Mouse (Mus musculus) frontal cortex, adult (tissue): Measurements from ENCODE around the gene Med8.
A peak's percentile ranks its signal among the peaks of the same experiment; 100 is the strongest.

Source experiments
- ATAC-seq: cut with Nextera tagmentation; 2 replicates; pipeline ENCODE4 v1.9.2; 2017; ENCODE audit warnings: mild to moderate bottlenecking, moderate library complexity, mixed read lengths; ENCODE audit not compliant: low TSS enrichment

Med8 gene

DNA sequence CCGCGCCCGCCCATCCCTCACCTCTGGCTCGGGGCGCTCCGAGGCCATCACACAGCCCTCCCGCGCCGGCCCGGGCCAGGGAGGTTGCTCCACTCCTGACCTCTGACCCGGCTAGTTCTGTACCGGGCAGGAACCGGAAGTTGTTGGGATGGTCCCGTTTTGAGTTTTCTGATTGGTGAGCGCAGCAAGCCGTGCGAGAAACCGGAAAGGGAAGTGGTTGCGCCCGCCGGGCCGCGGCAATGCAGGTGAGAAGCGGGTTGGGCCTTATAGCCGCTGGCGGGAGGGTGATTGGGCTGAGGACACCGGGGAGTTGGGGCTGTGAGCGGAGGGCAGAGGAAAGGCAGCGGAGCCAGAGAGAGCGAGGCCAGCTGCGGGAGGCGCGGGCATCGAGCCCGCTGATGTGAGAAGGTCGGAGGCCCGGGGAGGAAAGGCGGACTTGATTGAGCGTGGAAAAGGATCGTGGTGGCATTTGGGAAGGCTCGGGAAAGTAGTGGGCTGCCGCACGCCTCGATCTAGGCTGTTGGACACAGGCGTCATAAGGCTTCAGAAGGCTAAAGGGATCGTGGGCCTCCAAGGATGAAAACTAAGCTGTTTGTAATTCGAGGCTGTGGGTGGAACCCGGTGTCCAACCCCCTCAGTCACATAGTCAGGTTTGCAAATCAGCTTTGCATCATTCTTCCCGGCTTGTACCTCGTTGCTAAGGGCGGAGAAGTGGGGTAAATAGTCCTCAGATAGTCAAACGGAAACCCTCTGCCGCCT, at the start of gene Med8, which contains the start of gene Szt2:
TSS of gene Med8 (plus strand) at position 196 of the 759 bp plus-strand sequence.
TSS of gene Szt2 (minus strand) at position 132 of the 759 bp plus-strand sequence.
- peak; percentile 99 for ATAC-seq

DNA sequence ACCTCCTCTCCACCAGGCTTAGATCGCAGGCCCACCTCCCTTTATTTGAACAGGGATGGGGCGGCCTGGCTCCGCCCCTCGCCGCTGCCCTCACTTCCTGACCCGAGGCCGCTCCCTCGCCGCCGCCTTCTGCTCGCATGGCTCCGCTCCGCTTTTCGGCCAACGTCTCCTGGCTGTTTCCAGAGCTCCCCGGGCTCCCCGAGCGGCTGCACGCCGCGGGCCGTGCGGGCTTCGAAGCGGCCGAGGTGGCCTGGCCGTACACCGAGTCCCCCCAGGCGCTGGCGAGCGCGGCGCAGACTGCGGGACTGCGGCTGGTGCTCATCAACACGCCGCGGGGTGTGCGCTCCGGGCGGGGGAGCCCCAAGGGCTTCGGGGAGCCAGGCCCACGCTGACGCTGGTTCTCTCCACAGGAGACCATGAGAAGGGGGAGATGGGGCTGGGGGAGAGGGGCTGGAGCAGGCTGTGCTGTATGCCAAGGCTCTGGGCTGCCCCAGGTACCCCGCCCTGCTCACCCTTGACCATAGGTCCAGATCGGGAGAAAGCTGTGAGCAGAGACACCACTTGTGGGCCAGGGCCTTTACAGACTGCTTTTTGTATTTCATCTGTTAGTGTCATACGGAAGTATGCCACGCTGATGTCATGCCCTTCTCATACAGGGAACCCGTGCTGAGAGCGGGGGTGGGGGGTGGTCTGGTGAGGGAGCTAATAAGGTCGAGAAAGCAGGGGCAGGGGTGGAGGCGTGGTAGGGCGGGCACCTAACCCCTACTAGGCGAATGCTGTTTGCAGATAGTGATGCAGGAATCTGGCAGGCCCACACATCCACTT, 49.0 kb upstream of the Med8 start:
- ATAC-seq: peak; percentile 56

GRCm38 (mm10) chr4:118361451-118361850, 47.7 kb upstream of the Med8 start:
- ATAC-seq: no peak

DNA sequence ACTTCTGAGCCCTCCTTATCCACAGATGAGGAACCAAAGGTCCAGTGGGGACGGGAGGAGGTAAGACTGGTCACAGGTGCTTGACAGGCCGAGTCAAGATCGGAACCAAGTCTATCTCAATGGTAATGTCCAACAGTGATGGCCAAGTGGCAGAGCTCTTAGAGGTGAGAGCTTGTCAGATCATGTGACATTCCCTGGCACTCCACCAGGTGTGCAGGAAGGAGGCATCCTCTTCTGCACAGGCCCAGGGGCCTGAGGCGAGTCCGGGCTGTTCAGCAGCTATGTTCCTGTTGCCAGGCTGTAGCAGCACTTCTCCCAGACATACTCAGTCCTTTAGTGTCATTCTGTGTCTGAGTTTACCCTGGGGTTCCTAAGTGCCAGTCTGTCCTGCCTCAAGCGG, 46.3 kb upstream of the Med8 start:
- ATAC-seq: no peak

- no peak for ATAC-seq
Measured at GRCm38 (mm10) chr4:118363985-118364384, 45.2 kb upstream of the Med8 start.

DNA sequence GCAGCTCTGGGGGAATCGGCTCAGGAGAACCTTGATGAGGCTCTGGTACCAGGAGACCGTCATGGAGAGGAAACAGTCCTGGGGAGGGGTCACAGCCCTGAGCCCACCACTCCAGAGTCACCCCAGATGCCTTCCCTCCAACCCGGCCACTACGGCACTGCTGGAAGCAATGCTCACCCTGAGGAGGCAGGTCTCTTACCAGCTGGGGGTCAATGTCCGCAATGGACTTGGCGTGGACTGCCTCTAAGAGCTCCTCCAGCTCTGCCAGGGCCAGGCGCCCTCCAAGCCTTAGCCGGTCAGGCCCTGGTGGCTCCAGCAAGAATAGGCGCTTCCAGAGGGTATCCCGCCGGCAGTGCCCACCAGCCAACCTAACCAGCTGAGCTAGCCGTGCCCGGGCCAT, 44.5 kb upstream of the Med8 start:
- no peak for ATAC-seq

- ATAC-seq: no peak
Measured at GRCm38 (mm10) chr4:118365991-118366390, 43.1 kb upstream of the Med8 start.

DNA sequence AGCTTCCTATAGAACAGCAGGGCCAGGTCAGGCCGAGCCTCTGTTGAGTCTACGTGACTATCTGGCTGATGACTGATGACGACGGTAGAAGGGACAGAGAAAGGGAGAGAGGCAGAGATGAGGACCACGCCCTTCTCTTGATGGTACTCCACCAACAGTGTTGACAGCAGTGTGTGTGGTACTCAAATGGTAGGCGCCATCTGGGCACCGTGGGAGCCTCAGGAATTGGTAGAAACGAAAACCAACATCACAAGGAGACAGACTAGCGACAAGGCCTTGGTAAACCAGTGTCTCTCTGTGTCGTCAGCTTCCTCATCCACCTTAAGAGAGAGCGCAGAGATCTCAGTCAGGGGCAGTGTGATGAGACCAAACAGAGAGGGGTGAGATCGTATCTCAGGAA, 41.6 kb upstream of the Med8 start:
- ATAC-seq: no peak

GRCm38 (mm10) chr4:118368616-118369015, 40.5 kb upstream of the Med8 start:
- ATAC-seq: no peak

DNA sequence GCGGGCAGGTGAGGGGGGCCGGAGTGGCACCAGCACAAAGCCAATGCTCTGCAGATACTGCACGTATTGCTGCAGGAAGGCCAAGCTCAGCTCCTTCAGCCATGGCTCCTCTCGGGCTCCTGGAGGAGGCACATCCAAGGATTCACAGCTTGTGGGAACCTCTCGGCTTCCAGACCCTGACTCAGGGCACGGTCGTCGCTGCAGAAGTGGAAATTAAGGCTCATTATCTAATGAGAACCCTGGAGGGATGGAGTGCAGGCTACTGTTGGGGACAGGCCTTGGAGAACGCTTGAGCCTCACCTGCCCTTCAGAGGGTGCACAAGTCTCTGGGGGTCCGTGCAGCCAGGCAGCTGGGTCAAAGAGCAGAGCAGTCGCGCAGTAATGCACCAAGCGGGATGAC, 37.3 kb upstream of the Med8 start:
- ATAC-seq: no peak

- ATAC-seq: no peak
Measured at GRCm38 (mm10) chr4:118375999-118376398, 33.1 kb upstream of the Med8 start.

GRCm38 (mm10) chr4:118383271-118383670, 25.9 kb upstream of the Med8 start:
- ATAC-seq: no peak

GRCm38 (mm10) chr4:118387316-118387715, 21.8 kb upstream of the Med8 start:
- no peak for ATAC-seq

- ATAC-seq: no peak
Measured at GRCm38 (mm10) chr4:118390146-118390545, 19.0 kb upstream of the Med8 start.

GRCm38 (mm10) chr4:118394505-118394904, 14.6 kb upstream of the Med8 start:
- ATAC-seq: no peak; the same call in 1 of the 2 replicates

GRCm38 (mm10) chr4:118395289-118395688, 13.8 kb upstream of the Med8 start:
- ATAC-seq: no peak

- no peak for ATAC-seq
Measured at GRCm38 (mm10) chr4:118396433-118396832, 12.7 kb upstream of the Med8 start.

DNA sequence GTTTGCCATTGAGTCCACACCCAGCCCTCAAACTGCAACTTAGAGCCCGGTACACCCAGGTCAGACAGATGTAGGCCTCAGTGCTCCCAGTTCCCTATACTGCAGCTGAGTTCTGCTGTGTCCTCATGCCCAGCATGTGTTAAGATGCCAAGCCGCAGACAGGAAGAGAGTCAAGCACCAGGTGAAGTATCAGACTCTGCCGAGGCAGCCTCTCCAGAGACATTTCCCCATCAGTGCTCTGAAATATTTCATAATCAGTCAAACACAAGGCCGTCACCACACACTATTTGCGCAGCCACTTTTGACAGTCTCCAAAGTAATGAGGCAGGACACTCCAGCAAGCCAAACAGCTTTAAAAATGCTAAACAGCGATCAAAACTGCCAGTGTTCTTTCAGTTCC, 10.7 kb upstream of the Med8 start:
- no peak for ATAC-seq

GRCm38 (mm10) chr4:118401421-118401820, 7.7 kb upstream of the Med8 start:
- ATAC-seq: no peak

DNA sequence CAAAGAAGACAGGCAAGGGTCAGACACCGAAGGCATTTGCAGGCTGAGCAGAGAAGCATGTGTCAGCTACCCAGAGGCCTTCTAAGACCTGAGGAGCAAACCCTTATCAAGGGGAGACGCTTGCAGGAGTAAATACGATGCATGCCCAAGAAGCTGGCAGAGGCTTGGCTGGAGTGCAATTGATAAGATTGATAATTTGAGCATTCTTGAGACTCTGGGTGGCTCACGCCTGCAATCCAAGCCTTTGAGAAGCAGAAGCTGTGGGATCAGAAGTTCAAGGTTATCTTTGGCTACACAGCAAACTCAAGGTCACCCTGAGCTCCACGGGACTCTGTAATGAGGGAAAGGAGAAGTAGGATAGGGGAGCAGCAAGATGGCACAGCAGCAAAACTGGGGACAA, 7.2 kb upstream of the Med8 start:
- ATAC-seq: no peak

DNA sequence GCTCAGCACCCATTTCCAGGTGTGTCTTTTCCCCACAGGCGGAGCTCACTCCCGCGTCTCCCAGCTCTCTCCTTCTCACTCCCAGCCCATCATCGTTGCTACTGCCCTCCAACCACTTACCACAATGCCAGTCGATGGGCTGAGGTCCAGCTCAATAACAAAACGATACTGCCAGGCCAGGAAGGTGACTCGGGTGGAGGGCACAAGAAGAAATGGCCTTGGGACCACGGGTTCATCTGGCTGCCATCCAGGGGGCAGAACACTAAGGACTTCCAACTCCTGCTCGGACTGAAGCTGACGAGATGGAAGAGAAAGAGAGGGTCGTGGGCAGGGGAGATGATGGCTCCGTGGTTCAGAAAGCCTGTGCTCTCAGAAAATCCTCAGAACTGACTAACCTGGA, 6.4 kb upstream of the Med8 start:
- ATAC-seq: no peak

GRCm38 (mm10) chr4:118410871-118411270, 1.7 kb downstream of the Med8 start:
- no peak for ATAC-seq

DNA sequence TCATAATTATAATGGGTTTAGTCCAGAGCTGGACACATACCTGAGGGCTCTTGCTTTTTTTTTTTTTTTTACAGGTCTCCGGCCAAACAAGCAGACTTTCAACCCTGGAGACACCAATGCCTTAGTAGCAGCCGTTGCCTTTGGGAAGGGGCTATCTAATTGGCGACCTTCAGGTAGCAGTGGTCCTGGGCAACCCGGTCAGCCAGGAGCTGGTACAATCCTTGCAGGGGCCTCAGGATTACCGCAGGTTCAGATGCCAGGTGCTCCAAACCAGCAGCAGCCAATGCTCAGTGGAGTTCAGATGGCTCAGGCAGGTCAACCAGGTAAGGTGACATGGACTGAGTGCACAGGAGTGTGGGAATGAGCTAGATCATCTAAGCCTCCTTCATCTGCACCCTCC, 4.4 kb downstream of the Med8 start:
- ATAC-seq: no peak
